Mouse (Mus musculus) hindbrain, embryonic 11.5 days (tissue): ENCODE results near the gene Msx3. TPM values are rescaled to one million over a fixed set of nuclear protein-coding genes. Genes with fewer than 3 reads are reported as not detected.

Experiments
- ATAC-seq: fragments of 200-750 bp; cut with Nextera tagmentation; 2 replicates; pipeline ENCODE4 v1.8.0; 2017; ENCODE audit warnings: mild to moderate bottlenecking, moderate TSS enrichment, moderate library complexity; ENCODE audit not compliant: low FRiP score
- DNase-seq: peaks from one replicate; pipeline ENCODE4 v3.0.0-alpha.2; 2015; ENCODE audit warnings: low spot score
- H3K27ac ChIP-seq: fragments of 300-500 bp; sonication (generic); 2 replicates; pipeline ENCODE4 v1.5.1; 2014; ENCODE audit warnings: mild to moderate bottlenecking, low read depth, low read length
- H3K27me3 ChIP-seq: fragments of 300-500 bp; sonication (generic); 2 replicates; pipeline ENCODE4 v1.6.1; 2014; ENCODE audit warnings: mild to moderate bottlenecking, low read length, moderate library complexity, mixed read lengths; ENCODE audit not compliant: control insufficient read depth, insufficient read depth
- H3K36me3 ChIP-seq: fragments of 300-500 bp; sonication (generic); 2 replicates; pipeline ENCODE4 v1.6.1; 2014; ENCODE audit warnings: mild to moderate bottlenecking, low read length, moderate library complexity, mixed read lengths; ENCODE audit not compliant: control insufficient read depth, insufficient read depth
- H3K4me1 ChIP-seq: fragments of 300-500 bp; sonication (generic); replicated peaks from 2 replicates; pipeline ENCODE4 v1.6.1; 2014; ENCODE audit warnings: low read length, mixed read lengths; ENCODE audit not compliant: control insufficient read depth, insufficient read depth
- H3K4me2 ChIP-seq: fragments of 300-500 bp; sonication (generic); replicated peaks from 2 replicates; pipeline ENCODE4 v1.6.1; 2014; ENCODE audit warnings: mild to moderate bottlenecking, low read depth, low read length
- H3K4me3 ChIP-seq: fragments of 300-500 bp; sonication (generic); 2 replicates; pipeline ENCODE4 v1.5.1; 2014; ENCODE audit warnings: low read depth, low read length
- H3K9ac ChIP-seq: fragments of 300-500 bp; sonication (generic); 2 replicates; pipeline ENCODE4 v1.6.1; 2014; ENCODE audit warnings: low read depth, low read length
- H3K9me3 ChIP-seq: fragments of 300-500 bp; sonication (generic); 2 replicates; pipeline ENCODE4 v1.6.1; 2016; ENCODE audit warnings: low read length; ENCODE audit not compliant: control insufficient read depth
- WGBS: fragments of 180-500 bp; shearing (Covaris S2); extraction: QIAGEN DNeasy Blood & Tissue Kit; methylation state at CpG from one replicate; pipeline ENCODE4 v1.1.7; 2014; 5-methylcytosine and 5-hydroxymethylcytosine counted together
- polyA plus RNA-seq: library from polyadenylated mRNA; unstranded; fragments of >200 nt; fragmentation: Nextera tagmentation; extraction: Ambion mirVana; gene quantifications from 2 replicates; pipeline ENCODE4 v1.2.1, GENCODE M21; 2014

The Msx3 gene
- polyA plus RNA-seq, 1 experiment from 2014 or later, result 106 TPM

GRCm38 (mm10) chr7:140061832-140062130 lies 12.9 kb upstream of the Msx3 start:
- H3K27ac ChIP-seq, result peak overlapping the region; percentile 81
- peak overlapping the region; percentile 60 for H3K4me2 ChIP-seq
- H3K36me3 ChIP-seq, result no peaks in the 10 kb centered on the region
- 2% methylated on average over 6 of the region's 6 CpGs for WGBS
- 0 out of 2 replicates have a peak overlapping the region, but pooled peaks have one; percentile 19 for H3K9ac ChIP-seq
- DNase-seq, result no peak
- H3K4me1 ChIP-seq, result peaks cover 25% of the 10 kb centered on the region
- peaks cover 18% of the 10 kb centered on the region for H3K27me3 ChIP-seq
- ATAC-seq, result peak; percentile 4
- peak overlapping the region; percentile 25; the same call in 1 of the 2 replicates for H3K4me3 ChIP-seq
- H3K9me3 ChIP-seq, result no peaks in the 10 kb centered on the region

GRCm38 (mm10) chr7:140060936-140061831 lies 12.3 kb upstream of the Msx3 start:
- H3K4me3 ChIP-seq, result peak overlapping the region; percentile 25
- peaks cover 18% of the 10 kb centered on the region for H3K27me3 ChIP-seq
- peaks cover 25% of the 10 kb centered on the region for H3K4me1 ChIP-seq
- no peaks in the 10 kb centered on the region for H3K36me3 ChIP-seq
- DNase-seq (peak; percentile 91), ATAC-seq (peak; percentile 72)
- peak overlapping the region; percentile 60 for H3K4me2 ChIP-seq
- under 1% methylated on average over 46 of the region's 47 CpGs for WGBS
- H3K9ac ChIP-seq, result peak overlapping the region; percentile 56
- no peaks in the 10 kb centered on the region for H3K9me3 ChIP-seq
- peak overlapping the region; percentile 81 for H3K27ac ChIP-seq

DNA sequence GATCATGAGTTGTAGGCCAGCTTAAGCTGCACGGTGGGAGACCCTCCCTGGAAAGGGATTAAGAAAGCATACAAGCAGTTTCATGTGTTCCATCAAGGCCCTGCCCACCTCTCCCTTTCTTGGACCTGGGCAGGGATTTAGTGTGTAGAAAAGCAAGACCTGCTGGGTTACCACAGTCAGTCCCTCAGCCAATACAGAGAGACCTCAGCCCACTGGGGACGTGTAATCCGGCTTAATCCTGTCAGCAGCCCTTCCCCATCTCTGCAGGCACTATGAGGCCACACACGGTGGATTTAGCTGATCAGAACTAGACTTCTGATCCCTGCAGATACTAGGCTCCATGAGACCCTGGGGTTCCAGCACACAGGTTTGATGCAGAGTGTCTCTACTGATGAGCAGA lies 10.7 kb upstream of the Msx3 start:
- peak; percentile 15 for DNase-seq
- Histone ChIP-seq H3K27ac (0 out of 2 replicates have a peak overlapping the region, but pooled peaks have one; percentile 81), H3K9ac (no peak overlapping the region), H3K9me3 (no peaks in the 10 kb centered on the region), H3K27me3 (peaks cover 18% of the 10 kb centered on the region), H3K36me3 (no peaks in the 10 kb centered on the region), H3K4me1 (peaks cover 25% of the 10 kb centered on the region), H3K4me2 (no peak overlapping the region), H3K4me3 (no peak overlapping the region)
- no peak for ATAC-seq
- WGBS, result 13% methylated on average over 4 of the region's 4 CpGs

GRCm38 (mm10) chr7:140058528-140058927 lies 9.6 kb upstream of the Msx3 start:
- Histone ChIP-seq H3K27me3 (peaks cover 18% of the 10 kb centered on the region), H3K9ac (peak overlapping the region; percentile 52)

GRCm38 (mm10) chr7:140057413-140058407 lies 8.8 kb upstream of the Msx3 start:
- peaks cover 25% of the 10 kb centered on the region for H3K4me1 ChIP-seq
- H3K4me3 ChIP-seq, result peak overlapping the region; percentile 36
- peak overlapping the region; percentile 97 for H3K27ac ChIP-seq
- WGBS, result 2% methylated on average over 53 of the region's 53 CpGs
- peak; percentile 93 for DNase-seq
- peak overlapping the region; percentile 52 for H3K9ac ChIP-seq
- H3K27me3 ChIP-seq, result peaks cover 18% of the 10 kb centered on the region
- H3K36me3 ChIP-seq, result no peaks in the 10 kb centered on the region
- peak overlapping the region; percentile 66 for H3K4me2 ChIP-seq
- ATAC-seq, result peak; percentile 84
- H3K9me3 ChIP-seq, result no peaks in the 10 kb centered on the region

More at GRCm38 (mm10) chr7:140058528-140058927, 9.6 kb upstream of the Msx3 start:
- Histone ChIP-seq H3K36me3 (no peaks in the 10 kb centered on the region), H3K4me3 (peak overlapping the region; percentile 36), H3K4me1 (peaks cover 25% of the 10 kb centered on the region), H3K9me3 (no peaks in the 10 kb centered on the region), H3K4me2 (peak overlapping the region; percentile 66), H3K27ac (peak overlapping the region; percentile 97)
- no peak for DNase-seq
- 6% methylated on average over 7 of the region's 7 CpGs for WGBS
- no peak for ATAC-seq

GRCm38 (mm10) chr7:140054124-140054523 lies 5.2 kb upstream of the Msx3 start:
- H3K4me2 ChIP-seq, result no peak overlapping the region
- DNase-seq, result no peak
- 86% methylated on average over 4 of the region's 4 CpGs for WGBS
- ATAC-seq, result no peak
- H3K9ac ChIP-seq, result no peak overlapping the region
- H3K9me3 ChIP-seq, result no peaks in the 10 kb centered on the region
- peaks cover 18% of the 10 kb centered on the region; the same call in 1 of the 2 replicates for H3K27me3 ChIP-seq
- H3K27ac ChIP-seq, result no peak overlapping the region
- no peak overlapping the region for H3K4me3 ChIP-seq
- H3K4me1 ChIP-seq, result peaks cover 7% of the 10 kb centered on the region
- H3K36me3 ChIP-seq, result no peaks in the 10 kb centered on the region

GRCm38 (mm10) chr7:140049115-140049689 lies 313 bp upstream of the Msx3 start:
- Histone ChIP-seq H3K27ac (peak overlapping the region; percentile 60), H3K9ac (peak overlapping the region; percentile 74)
- under 1% methylated on average over 34 of the region's 34 CpGs for WGBS

DNA sequence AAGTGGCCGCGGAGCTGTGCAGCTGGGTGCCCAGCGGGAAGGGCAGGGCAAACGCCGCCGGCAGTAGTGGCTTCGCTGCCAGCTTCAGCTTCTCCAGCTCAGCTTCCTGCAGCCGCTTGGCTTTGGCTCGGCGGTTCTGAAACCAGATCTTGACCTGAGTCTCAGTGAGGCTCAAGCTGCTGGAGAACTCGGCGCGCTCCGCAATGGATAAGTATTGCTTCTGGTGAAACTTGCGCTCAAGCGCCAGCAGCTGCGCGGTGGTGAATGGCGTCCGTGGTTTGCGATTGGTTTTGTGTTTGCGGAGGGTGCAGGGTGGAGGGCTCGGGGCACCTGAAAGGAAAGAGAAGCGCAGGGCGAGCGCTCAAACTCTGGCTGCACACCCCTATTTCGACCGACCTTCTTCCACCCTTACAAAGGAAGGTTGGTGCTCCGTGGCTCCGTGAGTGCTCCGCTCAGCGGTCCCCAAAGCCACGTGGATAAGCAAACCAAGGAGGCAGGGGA lies 1.0 kb downstream of the Msx3 start:
- Histone ChIP-seq H3K4me1 (no peaks in the 10 kb centered on the region), H3K36me3 (no peaks in the 10 kb centered on the region), H3K4me3 (peak overlapping the region; percentile 50), H3K9me3 (no peaks in the 10 kb centered on the region), H3K27me3 (peaks cover 49% of the 10 kb centered on the region), H3K9ac (peak overlapping the region; percentile 74), H3K27ac (peak overlapping the region; percentile 60), H3K4me2 (peak overlapping the region; percentile 74)
- WGBS, result 1% methylated on average over 33 of the region's 33 CpGs
- ATAC-seq, result 0 out of 2 replicates have a peak, but pooled peaks have one; percentile 20
- peak; percentile 71 for DNase-seq

More at GRCm38 (mm10) chr7:140049115-140049689, 313 bp upstream of the Msx3 start:
- ATAC-seq (peak; percentile 86), DNase-seq (peak; percentile 81)
- no peaks in the 10 kb centered on the region for H3K9me3 ChIP-seq
- H3K36me3 ChIP-seq, result no peaks in the 10 kb centered on the region
- no peaks in the 10 kb centered on the region for H3K4me1 ChIP-seq
- H3K4me2 ChIP-seq, result peak overlapping the region; percentile 74
- H3K4me3 ChIP-seq, result peak overlapping the region; percentile 50
- H3K27me3 ChIP-seq, result peaks cover 49% of the 10 kb centered on the region
